Mouse (Mus musculus) monocyte, adult 5-6 weeks (primary cell): ENCODE results near the gene Spsb1. TPM values are rescaled to one million over a fixed set of nuclear protein-coding genes. Genes with fewer than 3 reads are reported as not detected.

Source experiments
- ATAC-seq: fragments of 153-309, 156-312 bp; replicated peaks from 2 replicates; pipeline ENCODE4 v1.8.0; 2017; ENCODE audit warnings: mild to moderate bottlenecking; ENCODE audit not compliant: low TSS enrichment, insufficient number of reproducible peaks, severe bottlenecking, poor library complexity, low FRiP score
- total RNA-seq: library from RNA; stranded (forward); fragments of 200-1000, 200-491, 200-594 nt; gene quantifications from 3 replicates; pipeline ENCODE4 v1.2.3, GENCODE M21; 2017

Spsb1 gene
- total RNA-seq, 1 experiment from 2014 or later = not detected

DNA sequence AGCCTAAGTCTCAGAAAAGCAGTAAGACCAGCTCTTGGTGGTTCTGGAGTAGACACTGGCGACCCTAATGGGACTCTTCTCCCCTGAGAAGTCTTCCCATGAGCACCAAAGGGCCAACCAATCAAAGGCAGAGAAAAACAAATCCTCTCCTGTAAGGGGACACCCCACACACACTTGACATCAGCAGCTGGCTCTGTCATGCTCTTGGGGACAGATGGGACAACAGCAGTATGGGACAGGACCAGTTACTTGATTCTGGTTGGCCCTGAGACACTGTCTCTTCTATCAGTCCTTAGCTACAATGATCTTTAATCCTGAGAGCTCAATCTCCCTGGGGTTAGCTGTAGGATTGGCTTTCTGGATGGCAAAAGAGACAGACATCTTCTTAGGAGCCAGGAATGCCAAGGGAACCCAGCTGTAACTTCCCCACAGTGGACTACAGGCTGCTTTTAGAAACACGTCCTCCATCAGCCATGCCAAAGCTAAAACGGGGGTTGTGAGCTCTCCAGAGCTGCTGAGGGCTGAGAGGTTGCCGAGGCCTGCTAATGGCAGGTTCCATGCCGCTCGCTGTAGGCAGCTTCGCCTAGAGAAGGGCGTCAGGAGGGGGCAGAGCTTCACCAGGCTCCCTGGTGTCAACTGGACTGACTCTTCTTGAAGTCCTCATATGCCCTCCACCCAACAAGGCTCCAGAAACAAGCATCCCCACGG, 22.6 kb downstream of the Spsb1 start:
- ATAC-seq = no peak

DNA sequence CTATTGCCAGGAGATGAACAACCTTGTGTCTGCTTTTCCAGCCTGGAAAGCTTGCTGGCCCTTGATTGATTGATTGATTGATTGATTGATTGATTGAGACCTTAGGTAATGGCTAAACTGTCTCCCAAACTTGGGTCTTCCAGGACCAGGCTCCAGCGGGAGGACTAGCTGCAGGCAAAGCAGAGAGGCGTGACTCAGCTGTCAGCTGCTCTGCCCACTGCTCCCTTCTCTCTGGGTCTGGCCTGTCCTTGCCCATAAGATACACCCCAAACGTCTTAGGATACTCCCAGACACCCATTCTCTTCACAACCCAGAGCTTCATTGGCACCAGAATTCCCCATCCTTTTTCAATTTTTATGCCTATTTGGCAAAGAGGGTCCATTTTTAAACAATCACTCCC, 24.1 kb downstream of the Spsb1 start:
- no peak for ATAC-seq

DNA sequence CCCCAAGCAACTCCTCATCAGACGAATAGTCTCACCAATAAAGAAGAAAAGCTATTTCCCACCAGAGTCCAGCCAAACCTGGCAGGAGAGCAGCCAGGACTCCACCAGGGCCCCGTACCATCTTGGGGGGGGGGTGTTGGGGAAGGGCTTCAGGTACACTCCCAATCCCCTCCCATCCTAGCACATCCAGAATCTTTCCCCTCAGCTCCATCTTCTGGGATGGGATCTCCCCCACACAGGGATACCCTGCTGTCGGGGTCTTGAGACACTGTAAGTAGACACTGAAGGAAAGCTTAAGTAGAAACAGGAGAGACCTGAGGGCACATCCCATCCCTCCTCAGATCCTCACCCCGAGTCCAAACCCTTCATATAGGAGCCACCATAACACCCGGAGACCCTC, 31.8 kb downstream of the Spsb1 start:
- ATAC-seq = no peak

DNA sequence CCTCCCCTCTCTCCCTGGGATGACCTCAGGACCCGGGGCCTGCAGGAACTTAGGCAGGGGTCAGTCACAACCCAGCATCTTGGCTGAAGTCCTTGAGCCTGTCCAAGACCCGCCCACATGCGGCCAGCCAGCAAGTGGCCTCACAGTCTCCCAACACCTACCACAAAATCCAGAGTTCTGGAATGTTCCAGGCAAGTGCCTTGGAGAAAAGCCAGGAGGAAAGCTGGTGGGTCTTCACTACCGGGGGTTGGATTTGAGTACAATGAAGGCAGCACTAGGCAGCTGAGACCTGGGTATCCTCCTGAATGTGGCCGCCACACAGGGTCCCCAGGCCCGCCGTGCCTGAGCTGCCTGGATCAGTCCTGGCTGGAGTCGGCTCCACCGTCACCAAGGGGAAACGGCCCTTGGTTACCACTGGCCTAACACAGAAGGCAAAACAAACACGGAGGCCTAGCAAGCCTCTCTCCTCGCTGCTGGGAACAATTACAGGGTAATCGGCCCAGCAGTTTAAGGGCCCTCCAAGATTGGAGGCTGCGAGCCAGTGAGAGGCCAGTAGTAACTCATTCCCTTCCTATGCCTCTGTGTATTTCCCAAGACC, 32.6 kb downstream of the Spsb1 start:
- no peak for ATAC-seq

DNA sequence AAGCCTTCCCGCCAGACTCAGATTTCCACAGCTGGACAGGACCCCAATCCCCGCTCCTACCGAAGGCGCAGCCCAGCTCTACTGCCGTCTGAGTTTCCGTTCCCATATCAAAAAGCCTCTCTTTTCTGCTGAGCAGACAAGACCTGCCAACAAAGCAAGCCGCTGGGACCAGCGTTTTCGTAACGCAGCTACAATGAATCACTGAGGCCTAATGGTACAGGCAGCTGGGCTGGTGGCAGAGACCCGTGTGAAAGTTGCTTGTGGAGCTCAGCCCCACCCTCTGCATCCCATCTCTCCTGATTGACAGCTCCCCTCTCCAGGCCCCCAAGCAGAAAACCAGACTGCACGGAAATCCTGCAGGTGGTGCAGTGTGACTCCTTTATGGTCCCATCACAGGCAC, 34.0 kb downstream of the Spsb1 start:
- ATAC-seq = no peak

DNA sequence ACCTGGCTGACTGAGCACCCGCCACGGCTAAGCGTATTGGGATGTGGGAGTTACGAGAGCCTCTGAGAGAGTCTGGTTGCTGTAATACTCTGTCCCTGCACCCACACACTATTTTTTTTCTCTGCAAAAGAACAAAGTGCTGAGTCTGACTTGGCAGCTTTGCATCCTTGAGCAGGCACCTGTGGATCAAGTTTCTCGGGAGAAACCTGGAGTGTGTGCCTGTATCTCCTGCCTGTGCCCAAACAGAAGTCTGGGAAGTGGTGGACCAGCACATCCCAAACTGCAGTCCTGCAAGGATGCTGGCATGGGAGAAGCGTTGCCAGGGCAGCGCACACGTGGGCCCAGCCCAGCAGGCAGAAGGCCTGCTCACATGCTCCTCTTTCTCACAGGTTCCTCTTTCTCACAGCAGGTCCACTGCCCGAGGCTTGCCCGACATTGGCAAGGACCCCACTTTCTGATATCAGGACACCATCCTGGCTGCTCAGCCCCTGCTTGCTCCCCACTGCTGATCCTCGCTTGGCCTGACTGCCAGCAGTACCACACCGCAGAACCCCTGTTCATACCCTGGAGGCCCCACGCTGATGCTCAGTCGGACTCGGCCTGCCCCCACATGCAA, 36.3 kb downstream of the Spsb1 start:
- ATAC-seq = no peak

DNA sequence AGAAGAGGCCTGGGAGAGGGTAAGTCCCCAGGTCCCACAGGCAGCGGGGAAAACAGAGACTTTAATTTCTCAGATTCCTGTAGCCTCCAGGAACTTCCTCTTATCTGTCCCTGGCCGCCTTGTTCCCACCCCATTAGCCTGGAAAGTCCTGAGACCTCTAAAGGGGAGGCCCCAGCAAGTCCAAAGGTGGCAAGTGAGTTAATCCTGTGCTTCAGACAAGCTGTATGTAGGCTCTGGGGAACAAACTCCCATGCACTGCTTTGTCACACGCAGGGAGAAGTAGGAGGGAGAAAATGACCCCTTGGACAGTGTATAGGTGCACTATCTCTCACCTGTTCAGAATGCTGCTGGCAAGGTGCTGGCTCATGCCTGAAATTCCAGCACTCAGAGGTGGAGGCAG, 38.0 kb downstream of the Spsb1 start:
- ATAC-seq = no peak

DNA sequence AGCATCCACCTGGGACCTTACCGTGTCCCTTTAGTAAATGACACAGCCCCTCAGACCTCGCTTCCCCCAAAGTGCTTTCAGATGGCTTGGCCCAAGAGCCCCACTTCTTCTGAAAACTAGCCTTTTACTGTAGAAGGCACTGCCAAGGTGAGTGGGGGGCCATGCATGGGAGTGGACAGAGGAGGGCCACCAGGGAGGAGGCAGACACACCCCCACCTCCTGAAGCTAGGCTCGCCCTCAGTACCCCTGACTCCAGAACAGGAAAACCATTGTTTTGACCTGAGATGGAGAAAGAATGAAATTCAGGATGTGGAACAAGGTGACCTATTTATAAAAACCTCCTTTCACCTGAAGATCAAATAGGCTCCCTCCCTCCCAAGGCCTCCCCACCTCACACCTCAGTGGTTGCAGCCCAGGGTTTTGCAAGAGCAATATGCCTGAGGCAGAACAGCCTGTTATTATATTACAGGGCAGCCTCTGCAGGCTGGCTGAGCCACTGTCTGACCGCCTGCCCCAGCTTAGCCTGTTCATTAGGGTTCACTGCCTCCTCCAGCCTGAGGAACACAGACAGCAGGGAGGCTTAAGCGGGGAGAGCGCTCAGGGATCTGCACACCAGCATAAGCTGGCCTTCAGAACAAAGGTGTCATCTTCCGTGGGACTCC, 41.0 kb downstream of the Spsb1 start:
- no peak for ATAC-seq

DNA sequence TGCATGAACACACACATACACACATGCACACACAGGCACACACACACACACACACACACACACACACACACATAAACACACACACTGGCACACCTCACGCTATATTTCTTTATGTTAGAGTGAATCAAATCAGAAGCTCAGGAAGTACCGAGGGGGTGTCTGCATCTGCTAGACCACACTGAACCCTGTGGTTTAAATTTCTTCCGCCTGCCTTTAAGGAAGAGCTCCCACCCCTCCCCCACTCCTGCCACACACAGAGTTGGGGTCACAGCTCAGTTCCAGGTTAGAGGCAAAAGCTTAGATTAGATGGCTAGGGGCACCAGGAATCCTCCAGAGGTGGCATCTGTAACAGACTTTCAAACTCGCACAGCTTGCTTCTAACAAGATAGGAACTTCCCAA, 42.4 kb downstream of the Spsb1 start:
- no peak for ATAC-seq

DNA sequence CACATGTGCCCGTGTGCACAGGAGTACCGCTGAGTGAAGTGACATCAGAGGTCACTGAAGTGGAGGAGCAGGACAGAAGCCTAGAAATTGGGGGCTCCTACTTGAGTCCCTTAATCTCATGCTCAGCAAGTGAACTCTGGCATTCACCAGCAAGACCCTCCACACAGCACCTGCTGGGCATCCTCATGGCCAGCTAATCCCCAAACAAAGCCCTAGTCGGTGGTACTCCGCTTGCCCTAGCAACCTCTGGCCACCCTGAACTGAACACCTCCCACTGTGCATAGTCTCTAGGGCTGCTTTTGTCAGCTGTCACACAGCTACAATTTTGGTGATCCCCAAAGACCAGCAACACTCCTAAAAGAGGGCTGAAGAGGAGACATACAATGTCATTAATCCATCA, 44.3 kb downstream of the Spsb1 start:
- no peak for ATAC-seq

DNA sequence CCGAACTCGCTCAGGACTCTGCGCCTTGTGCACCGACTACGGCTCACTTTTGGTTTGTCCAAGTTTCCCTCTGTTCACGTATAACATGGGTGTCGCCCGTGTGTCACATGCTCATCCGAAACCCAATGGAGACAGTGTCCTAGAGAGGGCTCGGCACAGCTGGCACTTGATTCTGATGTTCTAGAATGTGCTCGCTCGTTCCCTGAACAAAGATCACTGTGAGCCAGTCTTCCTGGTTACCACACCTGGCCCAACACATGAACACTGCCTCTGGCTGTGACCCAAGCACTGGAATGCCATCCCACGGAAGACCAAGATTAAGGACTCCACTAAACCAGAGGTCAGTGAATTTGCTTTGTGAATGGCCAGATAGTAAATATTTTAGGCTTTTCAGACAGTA, 45.3 kb downstream of the Spsb1 start:
- ATAC-seq = no peak

DNA sequence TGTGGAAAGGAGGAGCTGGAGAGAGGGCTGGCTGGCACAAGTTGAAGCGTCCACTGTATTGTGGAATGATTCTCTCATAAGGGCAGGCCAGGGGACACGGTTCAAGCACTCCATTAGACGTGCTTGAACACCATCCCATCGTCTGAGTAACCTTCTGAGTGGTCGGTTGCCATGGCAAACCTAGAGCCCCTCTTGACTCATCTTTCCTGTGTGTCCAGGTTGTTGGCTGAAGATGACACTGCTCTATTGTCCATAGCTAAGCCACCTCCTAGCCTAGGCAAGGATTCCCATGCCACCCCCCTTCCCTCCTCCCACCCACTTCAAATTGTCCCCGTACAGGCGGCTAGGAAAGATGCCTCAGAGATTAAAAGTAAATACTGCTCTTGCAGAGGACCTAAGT, 45.9 kb downstream of the Spsb1 start:
- no peak for ATAC-seq

DNA sequence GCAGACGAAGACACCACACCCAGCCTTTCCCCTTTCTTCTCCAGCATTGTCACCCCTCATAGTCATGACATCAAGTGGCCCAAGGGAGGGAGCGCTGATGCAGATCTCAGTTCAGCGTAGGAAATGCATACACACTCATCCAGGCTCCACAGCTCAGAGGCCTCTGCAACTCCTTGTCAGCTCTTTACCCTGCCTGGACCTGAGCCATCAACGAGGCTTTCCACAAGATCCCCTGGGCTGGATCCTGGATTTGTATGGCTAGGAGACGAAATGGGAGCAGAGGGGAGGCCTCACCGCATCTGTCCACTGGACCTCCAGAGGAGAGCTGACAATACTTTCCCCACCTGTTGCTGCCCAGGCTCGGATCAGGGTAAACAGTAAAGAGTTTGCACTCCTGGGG, 47.2 kb downstream of the Spsb1 start:
- ATAC-seq = no peak

DNA sequence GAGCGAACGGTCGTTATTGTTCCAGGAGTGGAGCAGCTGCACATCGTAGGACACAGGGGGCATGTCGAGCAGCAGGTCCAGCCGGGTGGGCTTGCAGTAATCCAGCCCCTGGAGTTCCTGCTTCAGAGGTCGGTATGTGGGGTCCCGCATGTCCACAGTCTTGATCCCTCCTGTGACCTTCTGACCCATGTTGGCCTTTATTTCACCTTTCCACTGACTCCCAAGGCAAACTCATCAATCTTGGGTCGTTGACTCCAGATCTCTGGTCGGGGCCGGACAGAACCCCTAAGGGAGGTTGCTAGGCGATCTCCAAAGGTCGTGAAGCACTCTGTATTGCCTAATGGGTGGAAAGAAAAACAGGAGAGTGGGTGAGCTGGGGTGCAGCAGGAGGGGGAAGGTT, 47.9 kb downstream of the Spsb1 start:
- no peak for ATAC-seq

DNA sequence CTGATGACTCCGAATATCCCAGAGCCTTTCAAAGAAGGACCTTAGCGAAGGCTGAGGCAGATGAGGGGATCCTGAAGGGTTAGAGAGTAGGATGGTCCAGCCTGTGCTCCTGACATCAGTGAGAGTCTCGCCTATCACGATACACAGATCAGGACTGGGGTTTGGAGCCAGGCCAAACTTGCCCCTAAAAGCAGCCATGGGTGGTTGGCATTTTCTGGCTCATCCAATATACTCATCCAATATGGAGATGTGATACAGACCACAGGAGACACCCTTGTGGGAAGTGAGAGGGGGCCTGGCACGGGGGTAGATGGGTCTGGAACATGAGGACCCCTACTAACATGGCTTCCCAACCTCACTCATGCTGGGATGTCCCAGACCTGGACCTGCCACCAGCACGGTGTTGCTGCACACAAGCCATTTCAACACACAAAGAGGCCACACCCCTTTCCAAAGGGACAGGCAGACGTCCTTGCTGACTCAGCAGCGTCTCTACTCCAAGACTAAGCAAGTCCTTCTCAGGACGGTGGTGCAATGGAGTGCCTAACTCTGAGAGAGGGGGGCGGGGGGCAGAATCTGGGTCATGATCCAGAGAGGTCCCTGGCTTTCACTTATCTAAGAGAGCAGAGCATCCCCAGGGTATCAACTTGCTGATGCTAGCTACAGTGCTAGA, 49.4 kb downstream of the Spsb1 start:
- no peak for ATAC-seq

DNA sequence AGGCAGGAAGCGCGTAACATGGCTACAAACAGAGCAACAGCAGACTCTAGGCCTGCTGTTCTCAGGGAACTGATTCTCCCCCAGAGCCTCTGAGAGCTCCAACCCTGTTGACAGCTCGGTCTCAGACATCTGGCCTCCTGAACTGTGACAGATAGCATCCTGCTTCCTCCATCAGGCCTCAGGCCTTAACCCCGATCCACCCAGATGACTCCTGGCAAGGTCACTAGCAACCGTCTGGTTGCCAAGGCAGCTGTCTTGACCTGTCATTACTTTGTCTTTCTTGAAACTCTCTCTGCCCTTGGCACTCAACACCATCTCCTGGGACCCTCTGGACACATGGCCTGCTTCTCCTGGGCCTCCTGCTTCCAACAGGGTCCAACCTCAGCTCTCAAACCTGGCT, 51.8 kb downstream of the Spsb1 start:
- ATAC-seq = no peak

DNA sequence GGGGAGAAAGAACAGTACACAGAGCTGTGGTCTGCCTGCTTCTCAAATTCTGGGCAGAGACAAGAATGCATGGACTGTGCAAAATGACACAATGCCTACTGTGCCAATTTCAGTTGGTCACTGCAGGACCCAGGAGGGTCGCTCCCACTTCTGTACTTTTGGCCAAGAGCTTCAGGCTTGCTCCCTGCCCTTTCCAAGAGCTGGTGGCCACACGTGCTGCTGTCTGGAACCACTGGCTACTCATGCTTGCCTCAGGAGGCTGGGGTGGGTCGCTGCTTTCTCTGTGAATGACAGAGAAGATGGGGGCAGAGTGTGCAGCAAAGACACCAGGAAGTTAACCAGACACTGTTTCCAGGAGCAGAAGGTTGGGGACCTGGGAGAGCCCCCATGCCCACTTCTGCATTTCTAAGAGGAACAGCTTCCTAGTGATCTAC, 53.5 kb downstream of the Spsb1 start:
- no peak for ATAC-seq

DNA sequence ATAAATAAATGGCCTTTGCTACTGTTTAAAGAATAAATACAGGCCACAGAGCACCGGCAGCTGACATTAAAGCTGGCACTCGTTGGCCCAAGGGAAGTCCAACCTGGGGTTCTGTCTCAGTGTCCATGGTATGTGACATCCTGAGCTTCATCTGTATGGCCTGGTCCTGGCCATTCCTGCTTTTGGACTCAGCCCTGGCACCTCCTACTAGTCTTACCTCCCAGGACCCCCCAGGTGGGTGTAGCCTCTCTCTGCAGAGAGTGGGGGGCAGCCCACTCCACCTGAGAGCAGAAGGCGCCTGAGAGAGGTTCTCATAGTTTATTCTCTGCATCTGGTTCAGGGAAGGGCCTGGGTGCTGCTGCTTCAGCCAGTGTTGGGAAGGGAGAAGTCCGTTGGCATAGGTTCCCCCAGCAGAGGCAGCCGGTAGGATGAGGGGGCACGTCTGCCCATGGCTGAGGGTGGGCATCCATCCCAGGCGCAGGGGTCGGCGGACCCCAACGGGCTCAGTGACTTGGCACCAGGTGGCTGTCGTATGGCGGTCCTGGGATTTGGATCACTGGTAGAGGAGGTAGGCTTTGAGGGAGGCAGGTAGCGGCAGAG, 57.1 kb downstream of the Spsb1 start:
- no peak for ATAC-seq

DNA sequence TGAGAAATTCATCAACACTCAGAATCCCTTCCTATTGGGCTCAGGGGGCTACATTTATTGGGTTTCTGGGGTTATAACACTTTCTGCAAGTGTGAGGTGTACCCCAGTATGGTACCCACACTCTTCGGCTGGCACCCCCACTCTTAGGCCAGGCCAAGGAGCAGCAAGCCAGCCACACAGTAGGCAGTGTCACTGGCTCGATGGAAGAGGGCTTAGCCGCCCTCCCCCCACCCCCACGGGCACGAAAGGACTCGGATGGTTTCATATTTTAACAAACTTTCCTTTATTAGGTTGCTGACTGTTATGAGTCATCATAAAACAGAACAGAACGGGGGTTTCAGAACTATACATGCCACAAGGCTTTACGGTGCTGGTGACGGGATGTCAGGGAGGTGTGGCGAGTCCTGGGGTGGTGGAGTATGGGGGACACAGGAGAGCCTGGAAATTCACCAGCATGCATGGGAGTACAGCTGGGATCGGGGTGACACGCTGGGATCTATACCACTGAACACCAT, 58.8 kb downstream of the Spsb1 start:
- no peak for ATAC-seq
